Mouse (Mus musculus) layer of hippocampus, adult 9-10 months (tissue): ENCODE results near the gene Fkbp5.

Experiments used
- DNase-seq: peaks from one replicate; pipeline ENCODE4 v3.0.0; 2022; ENCODE audit warnings: low spot score

Gene Fkbp5

DNA sequence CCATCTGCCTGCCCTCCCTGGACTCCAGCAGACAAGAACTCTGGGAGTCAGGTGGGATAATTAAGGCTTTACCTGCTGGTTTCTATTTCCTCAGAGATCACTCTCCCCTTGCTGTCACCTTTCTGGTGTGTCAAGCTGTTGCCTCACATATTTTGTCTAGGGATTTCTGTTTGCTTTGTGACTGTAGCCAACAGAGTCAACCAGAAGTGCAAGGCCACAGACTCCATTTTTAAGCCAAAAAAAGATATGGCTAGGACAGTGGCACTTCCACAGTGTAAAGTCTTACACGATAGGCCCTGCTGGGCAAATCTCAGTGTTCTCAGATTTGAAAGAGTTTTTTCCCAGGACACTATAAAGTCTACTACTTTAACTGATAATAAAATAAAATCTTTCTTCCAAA lies 56.9 kb downstream of the Fkbp5 start:
- DNase-seq = no peak

DNA sequence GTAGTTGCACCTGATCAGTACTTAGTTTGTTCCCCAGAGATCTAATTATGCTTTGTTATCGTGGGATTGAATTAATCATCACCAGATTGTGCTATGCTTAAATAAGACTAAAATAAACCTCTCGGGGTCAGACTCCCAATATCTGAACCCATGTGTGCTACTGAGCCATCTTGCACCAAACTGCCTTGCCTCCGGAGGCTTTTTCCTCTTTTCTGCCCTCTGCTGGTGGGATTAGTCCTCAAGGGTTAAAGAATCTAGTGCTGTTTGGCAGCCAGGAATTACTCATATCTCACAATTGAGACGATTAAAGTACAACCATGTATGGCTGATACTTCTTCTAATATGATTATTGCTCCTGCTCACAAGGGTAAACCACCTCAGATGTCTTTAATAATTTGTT lies 62.2 kb downstream of the Fkbp5 start:
- peak; percentile 35 for DNase-seq

DNA sequence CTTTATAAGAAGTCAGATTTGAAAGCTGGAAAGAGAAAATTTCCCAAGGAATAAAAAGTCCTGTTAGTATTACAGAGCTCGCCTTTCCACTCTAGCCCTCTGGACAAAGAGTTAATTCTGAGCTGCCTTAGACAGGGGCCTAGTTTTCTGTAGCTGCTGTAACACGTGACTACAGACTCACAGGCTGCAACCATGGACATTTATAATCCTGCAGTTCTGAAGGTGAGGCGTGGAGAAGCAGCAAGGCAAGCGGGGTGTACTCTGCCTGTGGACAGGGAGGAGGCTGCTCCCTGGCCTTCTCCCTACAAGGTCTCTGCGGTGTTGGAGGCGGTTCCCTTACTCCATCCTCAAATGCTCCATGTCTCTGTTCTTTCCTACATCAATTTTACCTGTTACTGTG lies 64.4 kb downstream of the Fkbp5 start:
- DNase-seq = no peak

DNA sequence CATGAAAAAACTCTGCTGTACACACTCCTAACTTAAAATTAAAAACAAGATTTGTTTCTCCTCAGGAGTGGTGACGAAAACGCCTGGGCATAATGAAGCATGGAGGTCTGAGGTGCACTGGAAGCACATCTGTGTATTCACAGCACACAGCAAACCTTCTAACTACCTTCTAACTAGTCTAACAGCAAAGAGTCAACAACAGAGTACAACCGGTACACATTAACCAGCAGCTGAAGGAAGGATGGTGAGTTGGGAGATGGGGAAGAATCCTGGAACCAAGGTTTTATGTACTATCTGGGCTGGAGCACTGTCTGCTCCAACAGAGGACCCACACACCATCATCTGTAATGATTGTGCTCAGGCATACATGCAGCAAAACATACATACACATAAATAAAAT lies 65.4 kb downstream of the Fkbp5 start:
- no peak for DNase-seq

DNA sequence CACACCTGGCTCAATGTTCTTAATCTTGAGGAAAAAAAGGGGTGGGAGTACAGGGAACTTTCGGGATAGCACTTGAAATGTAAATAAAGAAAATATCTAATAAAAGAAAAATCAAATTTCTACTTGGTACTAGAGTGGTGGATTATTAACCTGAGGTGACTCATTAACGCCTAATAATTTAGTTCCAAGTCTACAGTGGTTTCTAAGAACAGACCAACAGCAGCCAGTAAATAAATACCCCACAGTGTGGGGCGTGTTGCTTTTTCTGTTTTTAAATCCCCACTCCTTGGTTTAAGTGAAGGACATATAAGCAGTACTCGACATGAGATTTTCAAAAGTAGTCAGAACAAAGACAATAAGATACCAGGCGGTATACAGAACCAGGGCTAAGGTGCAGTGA lies 65.8 kb downstream of the Fkbp5 start:
- DNase-seq = no peak

DNA sequence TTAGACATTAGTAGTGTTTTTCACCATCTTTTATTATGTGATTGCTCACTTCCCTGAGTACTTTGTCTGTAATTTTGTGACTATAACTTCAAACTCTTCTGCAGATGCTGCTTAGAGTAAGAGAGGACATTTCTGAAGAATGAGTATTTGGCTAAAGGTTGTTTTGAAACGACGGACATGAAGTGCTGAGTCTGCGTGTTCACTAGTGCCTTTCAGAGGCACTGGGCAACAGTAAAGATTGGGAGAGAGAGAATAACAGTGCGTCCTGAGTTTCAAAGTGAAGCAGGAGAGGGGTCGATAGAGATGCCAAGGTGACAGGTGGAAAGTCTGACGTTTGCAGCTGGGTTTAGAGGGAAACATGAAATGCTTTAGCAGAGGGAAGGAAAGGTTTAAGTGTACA lies 69.1 kb downstream of the Fkbp5 start:
- DNase-seq = no peak

DNA sequence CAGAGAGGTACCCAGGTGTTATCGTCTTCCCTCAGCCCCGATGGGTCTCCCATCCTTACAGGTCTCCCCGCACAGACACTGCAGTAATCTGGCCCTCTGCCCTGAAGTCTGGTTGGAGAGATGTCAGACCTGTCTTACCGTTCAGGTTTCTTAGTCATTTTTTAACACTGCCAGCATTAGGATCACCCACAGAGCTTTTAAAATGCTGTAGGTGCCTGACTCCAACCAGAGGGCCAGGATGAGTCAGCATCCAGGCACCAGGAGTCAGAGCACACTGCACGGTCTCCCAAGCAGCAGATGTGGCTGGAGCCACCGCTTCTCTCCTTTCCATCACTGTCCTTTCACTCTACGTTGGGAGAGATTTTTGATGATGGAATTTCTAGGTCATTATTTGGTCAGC lies 69.5 kb downstream of the Fkbp5 start:
- no peak for DNase-seq

DNA sequence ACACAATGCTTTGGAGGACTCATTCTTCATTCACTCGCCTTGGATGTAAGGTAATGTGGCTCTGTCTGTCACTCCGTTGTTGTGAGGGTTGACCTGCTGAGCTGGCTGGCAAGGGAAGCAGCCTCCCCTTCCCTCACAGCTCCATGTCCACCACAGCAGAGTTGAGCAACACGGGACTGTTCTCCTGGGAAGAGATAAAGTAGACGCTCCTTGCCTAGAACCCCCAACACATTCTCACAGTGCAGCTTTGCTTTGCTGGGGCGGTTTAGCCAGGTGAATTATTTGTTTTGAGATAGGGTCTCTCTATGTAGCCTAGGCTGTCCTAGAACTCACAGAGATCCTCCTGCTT lies 70.5 kb downstream of the Fkbp5 start:
- DNase-seq = no peak

DNA sequence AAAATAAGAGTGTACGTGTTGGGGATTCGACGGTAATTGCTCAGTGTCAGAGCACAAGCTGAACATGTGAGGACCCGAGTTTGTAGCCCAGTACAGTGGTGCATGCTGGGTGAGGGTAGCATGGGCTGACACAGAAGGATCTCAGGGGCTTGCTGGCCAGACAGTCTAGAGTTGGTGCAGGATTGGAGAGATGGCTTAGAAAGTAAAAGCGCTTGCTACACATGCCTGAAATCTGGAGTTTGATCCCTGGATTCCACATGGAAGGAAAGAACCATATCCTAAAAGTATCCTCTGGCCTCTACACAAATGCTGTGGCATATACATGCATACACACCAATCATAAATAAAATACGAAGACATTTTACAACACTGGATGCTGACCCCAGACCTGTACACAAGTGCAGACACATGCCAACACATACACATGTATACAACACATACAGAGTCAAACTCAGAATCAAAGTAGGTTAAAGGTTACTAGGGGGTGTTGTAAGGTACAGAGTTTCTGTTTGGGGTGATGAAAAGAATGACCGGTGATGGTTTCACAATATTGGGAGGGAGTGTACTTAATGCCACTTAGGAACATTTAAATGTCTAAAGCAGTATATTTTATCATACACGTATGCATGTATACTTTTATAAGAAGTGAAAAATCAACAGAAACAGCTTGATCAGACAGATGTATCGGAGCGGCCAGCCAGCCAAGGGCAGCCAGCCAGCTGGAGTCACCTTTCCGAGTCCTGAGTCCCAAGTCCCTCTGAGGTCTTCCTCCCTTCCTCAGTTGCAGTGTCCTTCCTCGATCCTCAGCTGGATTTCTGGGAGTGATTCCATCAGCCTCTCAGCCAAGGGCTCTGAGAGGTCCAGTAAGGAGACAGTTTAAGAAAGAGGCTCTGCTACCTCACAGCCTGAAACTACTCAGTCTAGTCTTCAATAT lies 71.2 kb downstream of the Fkbp5 start:
- DNase-seq = no peak

DNA sequence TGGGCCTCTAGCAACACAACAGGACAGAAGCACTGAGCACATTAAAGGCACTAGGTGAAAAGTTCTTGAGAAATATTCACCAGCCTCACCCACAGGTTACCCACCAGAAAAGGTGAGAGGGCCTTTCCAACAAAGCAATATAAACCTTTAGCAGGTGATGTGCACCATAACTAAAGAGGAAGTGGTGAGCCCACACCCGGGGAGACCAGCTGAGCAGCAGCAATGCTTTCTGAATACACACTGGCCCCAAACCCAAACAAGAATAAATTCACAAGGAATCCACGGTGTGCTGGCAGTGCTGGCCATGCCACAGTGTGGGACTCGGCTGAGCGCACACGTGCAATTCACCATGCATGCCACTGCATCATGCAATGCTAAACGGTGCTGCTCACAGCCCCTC lies 74.7 kb downstream of the Fkbp5 start:
- DNase-seq = no peak

DNA sequence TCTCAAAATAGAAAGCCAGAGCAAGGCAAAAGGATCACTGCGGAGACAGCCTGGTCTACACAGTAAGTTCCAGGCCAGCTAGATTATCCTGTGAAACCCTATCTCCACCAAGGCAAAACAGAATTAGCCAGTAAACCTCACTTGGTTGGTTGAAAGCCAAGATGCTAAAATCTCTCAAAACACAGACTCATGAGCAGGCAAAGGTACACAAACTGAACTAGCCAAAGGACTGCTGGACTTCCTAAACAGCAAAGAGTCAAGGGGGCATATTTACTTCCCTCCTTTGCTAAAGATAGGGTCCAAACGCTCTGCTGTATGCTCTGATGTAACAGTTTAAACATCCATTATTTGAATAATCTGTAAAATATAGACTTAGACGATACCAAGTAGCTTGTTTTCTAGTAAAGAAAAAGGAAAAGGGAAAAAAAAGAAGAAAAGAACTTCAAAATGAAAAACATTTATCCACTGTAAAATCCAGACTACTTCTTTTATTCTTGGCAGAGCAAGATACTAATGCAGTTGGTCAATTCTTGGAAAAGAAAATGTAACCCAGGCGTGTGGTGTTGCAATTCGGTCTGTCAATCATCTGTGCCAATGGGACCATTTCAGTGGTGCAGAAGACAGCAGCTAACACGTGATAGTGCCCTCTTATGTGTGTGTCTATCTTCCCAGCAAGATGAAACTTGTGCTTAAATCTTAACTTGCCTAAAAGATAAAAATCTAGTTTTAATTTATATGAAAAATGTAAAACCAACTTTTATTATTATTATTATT lies 78.8 kb downstream of the Fkbp5 start:
- DNase-seq = no peak

DNA sequence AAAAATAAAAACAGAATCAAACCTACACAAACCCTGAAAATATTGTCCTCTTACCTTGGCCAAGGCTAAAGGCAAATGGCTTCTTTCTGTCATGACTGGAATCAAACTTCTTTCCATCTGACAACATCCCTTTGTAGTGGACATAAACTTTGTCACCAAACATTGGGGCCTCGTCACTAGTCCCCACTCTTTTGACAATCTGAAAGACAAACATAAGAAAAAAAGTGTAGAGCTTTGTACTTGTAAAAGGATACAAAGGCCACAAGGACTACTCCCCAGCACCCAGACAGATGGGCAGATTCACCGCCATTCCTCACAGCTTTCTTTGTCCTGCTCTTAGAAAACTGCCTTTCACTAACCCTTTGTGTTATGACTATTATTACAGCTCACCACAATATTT lies 79.4 kb downstream of the Fkbp5 start:
- no peak for DNase-seq

DNA sequence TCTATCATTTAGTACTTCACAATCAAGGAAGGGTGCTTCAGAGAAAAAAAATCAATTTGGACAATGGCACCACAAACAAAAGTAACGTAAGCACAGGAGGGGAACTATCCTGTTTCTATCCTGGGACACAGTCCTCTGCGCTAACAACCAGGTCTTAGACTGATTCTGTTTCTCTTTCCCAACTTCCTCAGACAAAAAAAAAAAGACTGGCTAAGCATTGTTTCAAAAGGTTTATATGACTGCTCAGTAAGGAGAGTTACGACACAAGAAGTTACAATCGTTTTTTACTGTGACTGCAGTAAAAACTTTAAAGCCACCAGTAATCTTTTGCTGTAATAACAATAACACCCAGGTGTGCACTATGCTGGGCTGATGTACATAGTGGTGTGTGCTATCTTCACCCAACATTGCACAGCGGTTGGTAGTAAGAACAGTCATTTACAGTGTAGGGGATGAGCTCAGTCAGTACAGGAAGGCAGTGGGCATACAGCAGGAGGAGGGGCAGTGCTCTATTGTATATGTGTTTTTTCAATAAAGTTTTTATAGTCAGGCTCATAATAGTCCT lies 82.3 kb downstream of the Fkbp5 start:
- no peak for DNase-seq

DNA sequence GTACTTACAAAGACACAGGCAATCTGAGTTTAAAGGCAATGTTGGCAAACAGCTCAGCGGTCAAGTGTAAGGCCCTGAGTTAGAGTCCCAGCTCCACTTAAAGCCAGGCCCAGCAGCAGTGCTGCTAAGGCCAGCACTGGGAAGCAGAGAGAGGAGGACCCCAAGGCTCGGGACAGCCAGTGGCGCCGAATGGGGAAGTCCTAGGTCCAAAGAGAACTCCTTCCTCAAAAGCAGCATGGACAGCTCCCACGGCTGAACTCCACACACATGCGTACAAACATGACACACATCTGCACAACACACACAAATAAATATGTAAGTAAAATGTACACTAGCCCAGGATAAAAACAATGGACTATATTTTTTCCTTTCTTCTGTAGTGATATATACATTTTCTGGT lies 84.3 kb downstream of the Fkbp5 start:
- DNase-seq = no peak

DNA sequence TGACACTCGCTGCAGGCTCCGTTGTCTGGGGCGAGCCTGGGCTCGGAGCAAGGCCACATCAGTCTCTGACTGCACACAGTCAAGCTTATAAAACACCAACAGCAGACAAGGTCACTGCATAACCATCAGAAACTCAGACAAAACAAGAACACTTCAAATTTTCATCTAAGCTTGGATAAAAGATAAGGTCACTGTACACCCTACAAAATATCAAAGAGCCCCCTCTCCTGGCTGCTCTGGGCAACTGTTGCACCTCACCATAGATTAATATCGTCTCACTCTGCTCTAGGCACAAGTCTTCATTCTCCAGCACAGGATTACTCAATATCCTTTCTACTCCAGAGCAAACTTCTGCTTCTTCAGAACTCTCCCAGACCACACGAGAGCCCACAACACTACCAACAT lies 85.4 kb downstream of the Fkbp5 start:
- no peak for DNase-seq

DNA sequence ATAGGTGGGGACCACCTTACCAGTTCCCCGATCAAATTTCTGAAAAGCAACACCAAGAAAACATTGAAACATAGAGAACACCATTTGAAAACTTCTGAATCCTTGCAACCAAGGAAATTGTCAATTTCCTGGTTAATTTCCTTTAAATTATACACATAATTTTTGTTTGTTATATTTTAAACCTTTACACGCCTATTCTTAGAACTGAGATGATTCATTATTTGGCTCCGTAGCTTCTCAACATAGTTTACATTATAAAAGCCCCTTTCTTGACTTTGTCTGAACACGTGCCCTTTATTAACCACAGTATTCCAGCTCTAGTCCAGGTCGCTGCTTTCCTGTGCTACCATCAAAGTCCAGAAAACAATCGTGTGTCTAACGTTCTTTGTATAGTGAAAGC lies 86.3 kb downstream of the Fkbp5 start:
- DNase-seq = no peak

DNA sequence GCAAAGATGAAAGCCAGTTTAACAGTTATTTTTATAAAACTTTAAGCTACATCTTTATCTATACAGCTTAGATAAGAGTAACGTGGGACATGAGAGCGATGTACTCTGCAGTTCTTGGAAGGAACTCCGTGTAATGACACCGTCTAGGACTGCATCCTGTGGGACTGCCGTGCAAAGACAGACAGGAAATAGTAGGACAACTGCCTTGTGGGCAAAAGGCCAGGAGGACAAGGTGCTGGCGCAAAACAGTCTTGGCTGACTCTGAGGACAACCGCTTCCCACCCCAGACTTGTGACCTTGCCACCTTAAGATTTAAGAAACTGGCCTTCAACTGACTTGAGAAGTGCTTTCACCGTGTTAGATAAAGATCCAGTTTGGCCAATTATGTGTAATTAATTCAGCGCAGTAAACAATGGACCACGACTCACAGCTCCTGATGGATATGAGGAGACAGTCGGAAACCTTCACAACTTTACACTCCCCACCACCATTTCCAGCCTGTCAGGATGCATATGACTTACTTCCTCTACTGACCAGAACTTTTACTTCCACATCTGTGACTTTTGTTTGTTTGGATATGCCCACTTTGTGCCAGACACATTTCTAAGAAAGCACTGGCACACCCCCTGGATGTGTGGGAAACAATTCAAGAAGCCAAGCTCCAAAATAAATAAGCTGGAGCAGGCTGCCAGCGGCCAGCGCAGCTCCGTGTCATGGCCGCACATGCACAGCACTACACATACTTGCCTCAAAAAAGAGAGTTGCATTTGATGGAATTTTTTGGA lies 88.7 kb downstream of the Fkbp5 start:
- no peak for DNase-seq

DNA sequence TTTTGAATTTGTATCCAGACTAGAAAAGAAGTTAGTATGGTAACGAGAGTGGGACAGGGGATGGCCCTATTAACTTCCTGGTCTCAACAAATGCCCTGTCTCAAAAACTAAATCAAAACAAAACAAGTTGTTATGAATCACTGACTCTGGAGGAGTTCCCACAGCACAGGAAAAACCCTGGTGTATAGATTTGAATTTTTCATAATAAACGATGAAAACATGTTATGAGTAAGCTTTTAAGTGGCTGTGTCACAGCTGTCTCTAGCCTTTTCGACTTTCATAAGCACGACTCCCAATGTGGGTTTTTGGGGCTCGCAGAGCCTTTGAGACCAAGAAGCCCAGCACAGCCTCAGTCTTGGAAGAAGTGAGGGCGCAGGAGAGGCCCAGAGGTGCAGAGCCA lies 89.7 kb downstream of the Fkbp5 start:
- no peak for DNase-seq

DNA sequence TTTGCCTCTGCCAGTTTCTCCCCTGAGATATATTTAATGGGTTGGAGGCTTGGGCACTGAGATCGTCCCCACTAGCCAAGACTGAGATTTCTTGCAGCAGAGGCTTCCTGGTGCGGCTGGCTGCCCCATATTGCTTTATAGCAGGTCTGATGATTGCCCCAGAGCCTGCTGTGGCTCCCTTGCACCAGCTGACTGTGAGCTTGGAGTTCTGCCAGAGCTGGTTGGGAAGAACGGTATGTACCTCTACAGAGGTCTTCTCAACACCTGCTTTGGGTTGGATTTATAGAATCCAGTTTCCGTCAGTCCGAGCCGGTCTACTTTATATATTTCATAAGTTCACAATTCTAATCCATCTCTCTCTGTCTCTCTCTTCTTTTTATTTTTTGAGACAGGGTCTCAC lies 93.0 kb downstream of the Fkbp5 start:
- DNase-seq = no peak

DNA sequence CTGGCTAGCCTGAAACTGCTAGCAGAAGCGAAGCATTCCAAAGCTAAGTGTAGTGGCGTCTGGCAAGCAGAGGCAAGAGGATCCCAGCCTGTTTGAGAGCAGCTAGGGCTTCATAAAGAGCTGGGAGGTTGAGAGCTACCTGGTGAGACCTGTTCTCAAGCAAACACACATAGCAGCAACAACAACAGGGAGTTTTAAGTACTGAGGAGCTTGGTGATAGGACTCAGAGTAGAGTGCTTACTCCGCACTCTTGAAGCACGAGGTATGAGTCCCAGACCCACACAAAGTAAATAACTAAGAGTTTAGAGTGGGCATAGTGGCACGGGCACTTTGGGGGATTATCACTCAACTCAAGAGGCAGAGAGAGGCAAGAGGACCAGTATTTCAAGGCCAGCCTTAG lies 96.3 kb downstream of the Fkbp5 start:
- DNase-seq = no peak

DNA sequence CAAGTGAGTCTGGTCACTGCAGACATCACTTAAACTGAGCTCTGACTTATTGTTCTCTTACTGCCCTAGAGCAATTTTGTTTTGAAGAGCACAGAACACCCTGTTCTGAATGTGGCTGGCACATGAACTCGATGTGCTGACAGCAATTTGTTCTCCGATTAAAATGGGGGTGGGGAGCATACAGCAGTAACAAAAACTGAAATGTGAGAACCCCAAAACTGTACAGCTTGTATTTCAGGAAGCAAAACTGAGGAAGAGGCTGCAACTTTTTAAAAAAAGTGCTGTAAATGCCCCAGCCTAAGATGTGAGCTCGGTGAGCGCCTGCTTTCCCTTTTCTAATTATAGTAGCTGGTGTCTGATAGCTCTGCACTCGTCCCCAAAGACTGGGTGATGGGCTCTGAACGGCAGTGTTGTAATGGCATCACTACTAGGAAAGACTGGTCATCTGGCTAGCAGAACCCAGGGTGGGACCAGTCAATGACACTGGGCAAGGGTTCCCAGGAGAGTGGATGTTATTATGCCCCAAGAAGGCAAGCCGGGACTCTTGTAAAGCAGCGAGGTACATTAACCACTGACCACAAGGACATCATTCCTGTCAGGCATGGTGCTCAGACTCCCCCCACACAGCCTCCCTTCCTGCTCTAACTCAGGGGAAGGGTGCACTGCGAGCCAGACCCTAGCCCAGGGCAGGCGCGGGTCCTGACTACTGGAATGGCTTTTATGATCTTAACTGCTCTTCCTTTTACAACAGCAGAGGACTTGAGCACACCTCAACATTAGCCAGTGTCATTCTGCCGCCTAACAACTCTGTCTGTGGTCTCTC lies 96.9 kb downstream of the Fkbp5 start:
- DNase-seq = no peak

DNA sequence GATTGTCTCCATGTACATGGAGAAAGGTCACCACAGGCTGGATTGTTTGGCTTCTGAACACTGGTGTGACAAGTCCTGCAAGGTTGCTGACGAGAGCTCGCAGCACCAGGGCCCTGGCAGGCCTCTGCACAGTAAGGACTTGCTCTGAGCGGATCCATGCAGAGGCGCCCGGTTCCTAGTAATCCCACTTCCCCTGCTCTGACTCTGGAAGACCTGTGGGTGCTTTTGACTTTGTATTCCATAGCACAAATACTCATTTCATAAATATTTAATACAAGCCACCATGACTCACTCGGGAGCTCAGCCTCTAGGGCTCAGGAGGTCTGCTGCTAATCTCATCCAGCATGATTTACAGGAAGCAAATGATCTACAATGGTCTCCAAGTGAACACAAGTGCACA lies 97.7 kb downstream of the Fkbp5 start:
- no peak for DNase-seq
